Mouse (Mus musculus): Measurements from ENCODE around the gene Leprot.

DNA sequence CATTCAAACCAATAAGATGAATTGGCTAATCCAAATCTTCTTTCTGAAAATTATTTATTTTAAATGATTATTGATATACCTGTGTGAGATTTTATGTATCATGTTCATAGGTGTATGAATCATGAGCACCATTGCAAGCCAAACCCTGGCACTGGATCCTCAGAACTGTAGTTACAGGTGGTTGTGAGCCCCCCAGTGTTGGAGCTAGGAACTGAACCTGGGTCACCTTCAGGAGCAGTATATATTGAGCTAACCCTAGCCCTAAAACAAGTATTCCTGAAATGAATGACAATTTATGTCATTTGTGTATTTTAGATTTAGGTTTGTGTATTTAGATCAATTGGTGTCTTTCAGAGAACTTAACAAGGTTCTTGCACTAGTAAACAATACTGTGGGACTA, 45.8 kb upstream of the Leprot start:
- TF ChIP-seq POLR2A (IDR thresholded peaks at IDR 0.05; ENCODE audit: borderline replicate concordance, insufficient read depth, low read length), result no peak
- TF ChIP-seq CTCF (IDR thresholded peaks at IDR 0.05; ENCODE audit: borderline replicate concordance, insufficient read depth, low read depth, low read length), result peak; percentile 22; the same call in 1 of the 2 replicates
